Mouse (Mus musculus) neural tube, postnatal 0 days (tissue): ENCODE data around the gene Plxnc1. TPM values are rescaled to one million over a fixed set of nuclear protein-coding genes. Genes with fewer than 3 reads are reported as not detected.

Experiments
- polyA plus RNA-seq: library from polyadenylated mRNA; unstranded; fragments of >200 nt; fragmentation: Nextera tagmentation; extraction: Ambion mirVana; gene quantifications from 2 replicates; pipeline ENCODE4 v1.2.1, GENCODE M21; 2015

The Plxnc1 gene
- polyA plus RNA-seq = 8.7 TPM in 2 replicates

DNA sequence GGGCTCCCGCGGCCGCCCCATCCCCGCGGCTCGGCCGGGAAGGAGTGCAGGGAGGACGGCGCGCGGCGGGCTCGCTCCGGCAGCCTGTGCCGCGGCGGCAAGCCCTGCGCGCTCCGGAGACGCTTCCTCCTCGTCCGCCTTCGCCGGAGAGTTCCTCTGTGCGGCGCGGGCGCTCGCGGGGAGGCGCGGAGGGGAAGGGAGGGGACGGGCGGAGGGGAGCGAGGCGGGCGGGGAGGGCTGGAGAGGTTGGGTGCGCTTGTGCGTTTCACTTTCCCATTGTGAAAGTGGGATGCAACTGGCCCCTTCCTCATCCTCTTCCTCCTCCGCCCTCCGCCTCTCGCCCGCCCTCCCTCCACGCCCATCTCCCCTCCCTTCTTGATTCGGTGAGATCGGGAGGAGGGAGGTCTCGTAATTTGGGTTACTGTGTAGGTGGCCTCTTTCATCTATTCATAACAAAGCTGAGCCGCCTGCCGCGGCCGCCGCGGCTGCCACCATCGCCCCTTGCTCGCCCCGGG, at the start of gene Plxnc1:
Gene Plxnc1, minus strand, starts transcription at position 145 of the 515 bp plus-strand sequence.

